Mouse (Mus musculus) liver (tissue): ENCODE measurements around the gene Myo7a.

ENCODE experiments used
- DNase-seq: peaks from one replicate; pipeline ENCODE4 v3.0.0-alpha.2; 2020; ENCODE audit warnings: mixed read lengths

Gene Myo7a

GRCm38 (mm10) chr7:98102488-98102887 is 16.8 kb downstream of the Myo7a start:
- DNase-seq = no peak

- DNase-seq = no peak
Measured at GRCm38 (mm10) chr7:98097557-98097956, 21.8 kb downstream of the Myo7a start.

GRCm38 (mm10) chr7:98095852-98096251 is 23.5 kb downstream of the Myo7a start:
- no peak for DNase-seq

GRCm38 (mm10) chr7:98086346-98086745 is 33.0 kb downstream of the Myo7a start:
- no peak for DNase-seq

- no peak for DNase-seq
Measured at GRCm38 (mm10) chr7:98085314-98085713, 34.0 kb downstream of the Myo7a start.

- no peak for DNase-seq
Measured at GRCm38 (mm10) chr7:98084541-98085293, 34.6 kb downstream of the Myo7a start.

GRCm38 (mm10) chr7:98082376-98082775 is 36.9 kb downstream of the Myo7a start:
- peak; percentile 27 for DNase-seq

- DNase-seq = no peak
Measured at GRCm38 (mm10) chr7:98077453-98077852, 41.9 kb downstream of the Myo7a start.

GRCm38 (mm10) chr7:98071620-98072019 is 47.7 kb downstream of the Myo7a start:
- peak; percentile 87 for DNase-seq

- DNase-seq = no peak
Measured at GRCm38 (mm10) chr7:98066229-98066628, 53.1 kb downstream of the Myo7a start.

- no peak for DNase-seq
Measured at GRCm38 (mm10) chr7:98054942-98055341, 64.4 kb downstream of the Myo7a start.

- no peak for DNase-seq
Measured at GRCm38 (mm10) chr7:98054461-98054860, 64.9 kb downstream of the Myo7a start.

GRCm38 (mm10) chr7:98051980-98052379 is 67.3 kb downstream of the Myo7a start:
- DNase-seq = peak; percentile 67

GRCm38 (mm10) chr7:98048101-98048824 is 71.1 kb downstream of the Myo7a start:
- no peak for DNase-seq

GRCm38 (mm10) chr7:98002617-98003016 is 116.7 kb downstream of the Myo7a start:
- no peak for DNase-seq
